Mouse (Mus musculus): Measurements from ENCODE around the gene Olfr649.

DNA sequence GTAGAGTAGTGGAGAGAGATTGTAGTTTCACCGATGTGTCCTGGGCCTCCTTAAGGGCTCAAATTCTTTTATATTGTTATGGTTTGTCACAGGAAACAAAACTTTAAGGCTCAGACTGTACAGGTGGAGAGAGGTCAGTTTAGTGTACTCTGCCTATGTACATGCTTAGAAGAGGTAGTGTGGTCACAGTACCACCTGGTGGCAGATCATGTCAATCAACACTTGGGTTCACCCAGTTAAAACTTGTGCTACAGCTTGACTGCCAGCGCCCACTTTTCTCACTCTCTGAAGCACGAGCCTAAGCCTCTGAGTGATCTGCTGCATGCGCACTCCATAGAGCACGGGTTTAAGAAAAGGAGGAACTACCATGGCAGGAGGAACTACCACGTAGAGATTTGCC lies 28.7 kb downstream of the Olfr649 start:
- TF ChIP-seq ZC3H11A (IDR thresholded peaks at IDR 0.05; ENCODE audit: borderline replicate concordance, low read depth, low read length), result 0 out of 2 replicates have a peak, but pooled peaks have one; percentile 6
- TF ChIP-seq ZNF384 (IDR thresholded peaks at IDR 0.05; ENCODE audit: low read depth, low read length), result no peak
- no peak for TF ChIP-seq MAFK (IDR thresholded peaks at IDR 0.05; ENCODE audit: insufficient read depth, low read depth, low read length)
- no peak for TF ChIP-seq HCFC1 (IDR thresholded peaks at IDR 0.05; ENCODE audit: borderline replicate concordance, insufficient read depth, low read length)

All from ES-E14 (cell line).